Mouse (Mus musculus) c-Kit-negative CD71-positive TER-119-positive erythroid progenitor cells, embryonic 14.5 days (primary cell): ENCODE results near the gene Cnpy2.
"Not testable (repeated sequence)": the region's sequence is repeated elsewhere in the genome, so short reads cannot be mapped to it uniquely, and the experiment has no call there.

ENCODE experiments used
- DNase-seq: peaks from one replicate; pipeline ENCODE4 v3.0.0-alpha.2; 2013; ENCODE audit warnings: low read depth, low spot score

Gene Cnpy2

GRCm38 (mm10) chr10:128322141-128323108, at the start of gene Cnpy2:
TSS of gene Cnpy2 (plus strand) at chr10:128322459.
- DNase-seq, result no peak

- DNase-seq, result not testable (repeated sequence)
Observed at GRCm38 (mm10) chr10:128272819-128273439, 49.3 kb upstream of the Cnpy2 start.

- DNase-seq, result not testable (repeated sequence)
Observed at GRCm38 (mm10) chr10:128275374-128275773, 46.9 kb upstream of the Cnpy2 start.

- no peak for DNase-seq
Observed at GRCm38 (mm10) chr10:128278158-128278557, 44.1 kb upstream of the Cnpy2 start.

- DNase-seq, result no peak
Observed at GRCm38 (mm10) chr10:128280943-128281342, 41.3 kb upstream of the Cnpy2 start.

GRCm38 (mm10) chr10:128281682-128282081, 40.6 kb upstream of the Cnpy2 start:
- DNase-seq, result no peak

- DNase-seq, result no peak
Observed at GRCm38 (mm10) chr10:128282886-128283450, 39.3 kb upstream of the Cnpy2 start.

GRCm38 (mm10) chr10:128283604-128284579, 38.4 kb upstream of the Cnpy2 start:
- peak; percentile 54 for DNase-seq

GRCm38 (mm10) chr10:128290594-128290993, 31.7 kb upstream of the Cnpy2 start:
- not testable (repeated sequence) for DNase-seq

- no peak for DNase-seq
Observed at GRCm38 (mm10) chr10:128296370-128297090, 25.7 kb upstream of the Cnpy2 start.

- no peak for DNase-seq
Observed at GRCm38 (mm10) chr10:128297221-128297620, 25.0 kb upstream of the Cnpy2 start.

- no peak for DNase-seq
Observed at GRCm38 (mm10) chr10:128297622-128298021, 24.6 kb upstream of the Cnpy2 start.

- no peak for DNase-seq
Observed at GRCm38 (mm10) chr10:128298243-128298642, 24.0 kb upstream of the Cnpy2 start.

- DNase-seq, result no peak
Observed at GRCm38 (mm10) chr10:128298702-128299171, 23.5 kb upstream of the Cnpy2 start, which contains the start of gene Il23a. TSS of gene Il23a (minus strand) at chr10:128298752.

- DNase-seq, result peak; percentile 26
Observed at GRCm38 (mm10) chr10:128302357-128302756, 19.9 kb upstream of the Cnpy2 start.

GRCm38 (mm10) chr10:128302785-128303125, 19.5 kb upstream of the Cnpy2 start:
- no peak for DNase-seq

- peak; percentile 99 for DNase-seq
Observed at GRCm38 (mm10) chr10:128303126-128304021, 18.9 kb upstream of the Cnpy2 start, which contains the start of gene Pan2. TSS of gene Pan2 (plus strand) at chr10:128303335.

- no peak for DNase-seq
Observed at GRCm38 (mm10) chr10:128309654-128310053, 12.6 kb upstream of the Cnpy2 start.

- no peak for DNase-seq
Observed at GRCm38 (mm10) chr10:128310177-128310576, 12.1 kb upstream of the Cnpy2 start.
